Mouse (Mus musculus) testis, adult 2 months (tissue): ENCODE results near the gene Gmpr. TPM values are rescaled to one million over a fixed set of nuclear protein-coding genes. Genes with fewer than 3 reads are reported as not detected.
A peak's percentile ranks its signal among the peaks of the same experiment; 100 is the strongest.

Experiments
- H3K27ac ChIP-seq: fragments of 200-500 bp; 2 replicates; pipeline ENCODE4 v1.5.1; 2012; ENCODE audit warnings: low read depth, low read length; ENCODE audit not compliant: control insufficient read depth, insufficient read depth
- H3K27me3 ChIP-seq: fragments of 200-500 bp; 2 replicates; pipeline ENCODE4 v1.6.1; 2012; ENCODE audit warnings: mild to moderate bottlenecking, low read length, moderate library complexity; ENCODE audit not compliant: control insufficient read depth, insufficient read depth
- H3K36me3 ChIP-seq: fragments of 200-500 bp; 2 replicates; pipeline ENCODE4 v1.6.1; 2012; ENCODE audit warnings: mild to moderate bottlenecking, low read length; ENCODE audit not compliant: control insufficient read depth, insufficient read depth
- H3K4me1 ChIP-seq: fragments of 200-500 bp; 2 replicates; pipeline ENCODE4 v1.6.1; 2012; ENCODE audit warnings: low read length; ENCODE audit not compliant: control insufficient read depth, insufficient read depth
- H3K4me3 ChIP-seq: fragments of 200-500 bp; 2 replicates; pipeline ENCODE4 v1.5.1; 2012; ENCODE audit warnings: low read depth, mild to moderate bottlenecking, low read length, moderate library complexity, mixed read lengths; ENCODE audit not compliant: control insufficient read depth
- CTCF ChIP-seq: fragments of 200-500 bp; IDR thresholded peaks from 2 replicates; pipeline ENCODE4 v1.5.1; 2012; ENCODE audit warnings: low read depth, mild to moderate bottlenecking, inconsistent platforms, low read length, moderate library complexity; ENCODE audit not compliant: control insufficient read depth, insufficient read depth, insufficient replicate concordance
- POLR2A ChIP-seq: fragments of 200-500 bp; IDR thresholded peaks from 2 replicates; pipeline ENCODE4 v1.6.1; 2012; ENCODE audit warnings: low read depth, mild to moderate bottlenecking, inconsistent platforms, low read length, moderate library complexity; ENCODE audit not compliant: control insufficient read depth
- polyA plus RNA-seq: library from polyadenylated mRNA; depleted of rRNA; stranded (reverse); fragments of >200 nt; gene quantifications from 2 replicates; pipeline ENCODE4 v1.2.3, GENCODE M21; 2012; rRNA removed

Gene Gmpr
- polyA plus RNA-seq: 6.4 and 7.4 TPM in 2 replicates

- Histone ChIP-seq H3K36me3 (no peaks in the 10 kb centered on the region), H3K4me1 (peaks cover 11% of the 10 kb centered on the region), H3K4me3 (peak within 1 kb of the TSS; percentile 83), H3K27me3 (no peaks in the 10 kb centered on the region), H3K27ac (peak within 1 kb of the TSS; percentile 64; the same call in 1 of the 2 replicates)
- no peak for TF ChIP-seq CTCF
- no peak for TF ChIP-seq POLR2A
Observed at GRCm38 (mm10) chr13:45507274-45508229, at the start of gene Gmpr. Gene Gmpr, plus strand, starts transcription at chr13:45507444.

GRCm38 (mm10) chr13:45457459-45457858 lies 49.8 kb upstream of the Gmpr start:
- Histone ChIP-seq H3K27me3 (no peaks in the 10 kb centered on the region), H3K36me3 (no peaks in the 10 kb centered on the region), H3K4me1 (peaks cover 7% of the 10 kb centered on the region), H3K27ac (no peak overlapping the region), H3K4me3 (no peak overlapping the region)
- no peak for TF ChIP-seq POLR2A
- no peak for TF ChIP-seq CTCF

GRCm38 (mm10) chr13:45460177-45460576 lies 47.1 kb upstream of the Gmpr start:
- H3K4me3 ChIP-seq: no peak overlapping the region
- no peak for TF ChIP-seq CTCF
- TF ChIP-seq POLR2A: no peak
- H3K36me3 ChIP-seq: no peaks in the 10 kb centered on the region
- H3K4me1 ChIP-seq: peaks cover 3% of the 10 kb centered on the region; the same call in 1 of the 2 replicates
- H3K27me3 ChIP-seq: no peaks in the 10 kb centered on the region
- H3K27ac ChIP-seq: no peak overlapping the region

GRCm38 (mm10) chr13:45461370-45461958 lies 45.8 kb upstream of the Gmpr start:
- H3K4me3 ChIP-seq: no peak overlapping the region
- no peaks in the 10 kb centered on the region for H3K36me3 ChIP-seq
- no peak for TF ChIP-seq POLR2A
- no peak for TF ChIP-seq CTCF
- H3K27me3 ChIP-seq: no peaks in the 10 kb centered on the region
- H3K4me1 ChIP-seq: no peaks in the 10 kb centered on the region
- H3K27ac ChIP-seq: no peak overlapping the region

- TF ChIP-seq CTCF: no peak
- TF ChIP-seq POLR2A: no peak
- Histone ChIP-seq H3K27ac (no peak overlapping the region), H3K4me1 (no peaks in the 10 kb centered on the region), H3K4me3 (no peak overlapping the region), H3K36me3 (no peaks in the 10 kb centered on the region), H3K27me3 (no peaks in the 10 kb centered on the region)
Observed at GRCm38 (mm10) chr13:45465616-45466015, 41.6 kb upstream of the Gmpr start.

- Histone ChIP-seq H3K27ac (no peak overlapping the region), H3K4me1 (no peaks in the 10 kb centered on the region), H3K36me3 (no peaks in the 10 kb centered on the region), H3K4me3 (no peak overlapping the region), H3K27me3 (no peaks in the 10 kb centered on the region)
- TF ChIP-seq CTCF (no peak), POLR2A (no peak)
Observed at GRCm38 (mm10) chr13:45466031-45466519, 41.2 kb upstream of the Gmpr start.

GRCm38 (mm10) chr13:45468751-45469150 lies 38.5 kb upstream of the Gmpr start:
- Histone ChIP-seq H3K4me1 (no peaks in the 10 kb centered on the region), H3K36me3 (no peaks in the 10 kb centered on the region), H3K4me3 (no peak overlapping the region), H3K27ac (no peak overlapping the region), H3K27me3 (no peaks in the 10 kb centered on the region)
- TF ChIP-seq CTCF: no peak
- no peak for TF ChIP-seq POLR2A
